Comparison of ENCODE assay signal across 20 mouse cellular contexts in genomic region chr16:93798623-93799022, GRCm38 (mm10). TPM values are rescaled to one million over a fixed set of nuclear protein-coding genes. Genes with fewer than 3 reads are reported as not detected.
DNase-seq lines count a peak whose midpoint lies in the region; ATAC-seq and TF ChIP-seq lines count a peak whose summit lies in the region.
"Had no signal": no experiment of that assay in that cellular context is flagged by ENCODE, and none has a peak within 500 bp of the region (broad histone marks: within the 10 kb centered on the region; RNA-seq: fewer than 3 reads in every experiment).

No protein-coding gene starts in this region.

- H3K9me3 ChIP-seq in liver, embryonic 16.5 days (replicated peaks; ENCODE audit: control insufficient read depth, low read length) = no peaks in the 10 kb centered on the region
- no peaks in the 10 kb centered on the region for H3K9me3 ChIP-seq in liver, embryonic 11.5 days (ENCODE audit: control insufficient read depth, low read length)
- H3K9me3 ChIP-seq in MEL (replicated peaks; ENCODE audit: insufficient read depth, low read length) = no peaks in the 10 kb centered on the region
- H3K9me3 ChIP-seq in intestine, embryonic 16.5 days (ENCODE audit: control insufficient read depth, low read length) = no peaks in the 10 kb centered on the region; the same call in 1 of the 2 replicates
- H3K9me3 ChIP-seq in stomach, postnatal 0 days (ENCODE audit: control insufficient read depth, low read length) = no peaks in the 10 kb centered on the region
- H3K9me3 ChIP-seq: hindbrain, embryonic 13.5 days; liver, embryonic 15.5 days; midbrain, embryonic 12.5 days; neural tube, embryonic 15.5 days had no signal

- H3K4me2 ChIP-seq in liver, embryonic 16.5 days (ENCODE audit: low read depth, low read length) = no peak overlapping the region
- H3K4me2 ChIP-seq in liver, embryonic 11.5 days = no peak overlapping the region
- H3K4me2 ChIP-seq in intestine, embryonic 16.5 days (ENCODE audit: low read depth, low read length) = no peak overlapping the region
- no peak overlapping the region for H3K4me2 ChIP-seq in stomach, postnatal 0 days (replicated peaks; ENCODE audit: low read depth)
- H3K4me2 ChIP-seq: heart, embryonic 11.5 days; hindbrain, embryonic 13.5 days; liver, embryonic 15.5 days; midbrain, embryonic 12.5 days; neural tube, embryonic 15.5 days had no signal

- no peak overlapping the region for H3K27ac ChIP-seq in liver, embryonic 16.5 days (ENCODE audit: low read length)
- no peak overlapping the region for H3K27ac ChIP-seq in liver, embryonic 11.5 days (ENCODE audit: low read depth, low read length)
- no peak overlapping the region for H3K27ac ChIP-seq in MEL (ENCODE audit: control insufficient read depth, low read depth, low read length)
- no peak overlapping the region for H3K27ac ChIP-seq in intestine, embryonic 16.5 days (ENCODE audit: low read length)
- H3K27ac ChIP-seq in stomach, postnatal 0 days (replicated peaks) = peak overlapping the region; percentile 66; the same call in 1 of the 2 replicates
- H3K27ac ChIP-seq: hindbrain, embryonic 13.5 days; liver, embryonic 15.5 days; midbrain, embryonic 12.5 days; neural tube, embryonic 15.5 days had no signal

- H3K4me3 ChIP-seq in liver, embryonic 16.5 days (ENCODE audit: low read depth, low read length) = no peak overlapping the region
- H3K4me3 ChIP-seq in liver, embryonic 11.5 days (ENCODE audit: low read depth, low read length) = no peak overlapping the region
- H3K4me3 ChIP-seq in MEL (ENCODE audit: control insufficient read depth in 1 of 2, insufficient read depth in 1 of 2, low read depth in 2 of 2, low read length in 2 of 2) = no peak overlapping the region
- no peak overlapping the region for H3K4me3 ChIP-seq in intestine, embryonic 16.5 days (ENCODE audit: low read length)
- H3K4me3 ChIP-seq in stomach, postnatal 0 days (ENCODE audit: low read depth, low read length) = no peak overlapping the region
- H3K4me3 ChIP-seq: hindbrain, embryonic 13.5 days; liver, embryonic 15.5 days; midbrain, embryonic 12.5 days; neural tube, embryonic 15.5 days had no signal

- TF ChIP-seq EP300 in MEL (IDR thresholded peaks at IDR 0.05; ENCODE audit: low read depth in 1 of 2, low read length in 2 of 2) = no peak
- no peak for TF ChIP-seq EP300 in stomach, postnatal 0 days (optimal IDR thresholded peaks at IDR 0.05)

- ATAC-seq in liver, embryonic 16.5 days (ENCODE audit: low read depth) = 0 out of 2 replicates have a peak, but pooled peaks have one; percentile 14
- ATAC-seq in liver, embryonic 11.5 days (replicated peaks; ENCODE audit: low FRiP score) = no peak
- peak; percentile 16; the same call in 1 of the 2 replicates for ATAC-seq in intestine, embryonic 16.5 days
- peak; percentile 29; the same call in 1 of the 2 replicates for ATAC-seq in stomach, postnatal 0 days (ENCODE audit: low FRiP score, low TSS enrichment)
- ATAC-seq in megakaryocyte-erythroid progenitor cell, adult 5-6 weeks (replicated peaks; ENCODE audit: low FRiP score, low TSS enrichment, poor library complexity, severe bottlenecking) = no peak

- no peak for TF ChIP-seq POLR2A in MEL (IDR thresholded peaks at IDR 0.05; ENCODE audit: control insufficient read depth in 1 of 2, insufficient read depth in 1 of 2, low read depth in 1 of 2, low read length in 2 of 2, poor library complexity in 1 of 2)

- H3K27me3 ChIP-seq in liver, embryonic 16.5 days (ENCODE audit: control insufficient read depth, insufficient read depth, low read depth, low read length) = no peaks in the 10 kb centered on the region
- H3K27me3 ChIP-seq in liver, embryonic 11.5 days (replicated peaks; ENCODE audit: control insufficient read depth, insufficient read depth, low read length) = no peaks in the 10 kb centered on the region
- no peaks in the 10 kb centered on the region for H3K27me3 ChIP-seq in MEL (ENCODE audit: control insufficient read depth in 1 of 2, insufficient read depth in 2 of 2, low read length in 2 of 2)
- no peaks in the 10 kb centered on the region for H3K27me3 ChIP-seq in intestine, embryonic 16.5 days (replicated peaks; ENCODE audit: control insufficient read depth, insufficient read depth, low read length)
- no peaks in the 10 kb centered on the region for H3K27me3 ChIP-seq in stomach, postnatal 0 days (ENCODE audit: control insufficient read depth, insufficient read depth, low read length)
- H3K27me3 ChIP-seq: hindbrain, embryonic 13.5 days; liver, embryonic 15.5 days; midbrain, embryonic 12.5 days; neural tube, embryonic 15.5 days had no signal

- H3K4me1 ChIP-seq in liver, embryonic 16.5 days (ENCODE audit: control insufficient read depth, low read depth, low read length) = peaks cover 7% of the 10 kb centered on the region
- no peaks in the 10 kb centered on the region for H3K4me1 ChIP-seq in liver, embryonic 11.5 days (replicated peaks; ENCODE audit: control insufficient read depth, insufficient read depth, low read length)
- H3K4me1 ChIP-seq in MEL (ENCODE audit: control insufficient read depth in 1 of 2, insufficient read depth in 2 of 2, low read length in 2 of 2) = no peaks in the 10 kb centered on the region
- peaks cover 22% of the 10 kb centered on the region for H3K4me1 ChIP-seq in intestine, embryonic 16.5 days (ENCODE audit: control insufficient read depth, insufficient read depth, low read length)
- no peaks in the 10 kb centered on the region for H3K4me1 ChIP-seq in stomach, postnatal 0 days (replicated peaks; ENCODE audit: control insufficient read depth, insufficient read depth)
- H3K4me1 ChIP-seq: hindbrain, embryonic 13.5 days; midbrain, embryonic 12.5 days; neural tube, embryonic 15.5 days had no signal

- DNase-seq in liver, embryonic 11.5 days (ENCODE audit: low spot score) = no peak
- DNase-seq in MEL (ENCODE audit: low read depth, low spot score) = peak; percentile 24
- DNase-seq in stomach, postnatal 0 days (ENCODE audit: low spot score) = no peak
- DNase-seq in urinary bladder, postnatal 25 days (ENCODE audit: low spot score) = no peak
- DNase-seq: adrenal gland, postnatal 36 days; cerebellum, adult 8-10 months; gastrocnemius, postnatal 25 days; heart, postnatal 14 days; kidney, adult 18-20 months; lung, postnatal 36 days; retina, postnatal 1 day; right cerebral cortex, postnatal 4 days had no signal

- 63% methylated on average over 5 of the region's 5 CpGs for WGBS in liver, embryonic 16.5 days (ENCODE audit: insufficient replicate concordance)
- WGBS in liver, embryonic 11.5 days = 66% methylated on average over 5 of the region's 5 CpGs
- WGBS in intestine, embryonic 16.5 days = 62% methylated on average over 5 of the region's 5 CpGs
- 69% methylated on average over 5 of the region's 5 CpGs for WGBS in stomach, postnatal 0 days

- H3K79me2 ChIP-seq in MEL (ENCODE audit: control insufficient read depth, insufficient read depth, low read length, poor library complexity) = no peaks in the 10 kb centered on the region

- H3K9ac ChIP-seq in liver, embryonic 16.5 days (ENCODE audit: low read depth, low read length) = no peak overlapping the region
- no peak overlapping the region for H3K9ac ChIP-seq in liver, embryonic 11.5 days (ENCODE audit: low read depth, low read length)
- H3K9ac ChIP-seq in MEL (ENCODE audit: control insufficient read depth, low read depth, low read length, poor library complexity, severe bottlenecking) = no peak overlapping the region
- no peak overlapping the region for H3K9ac ChIP-seq in intestine, embryonic 16.5 days (ENCODE audit: low read depth, low read length)
- no peak overlapping the region for H3K9ac ChIP-seq in stomach, postnatal 0 days (ENCODE audit: low read length)
- H3K9ac ChIP-seq: hindbrain, embryonic 13.5 days; liver, embryonic 15.5 days; midbrain, embryonic 12.5 days; neural tube, embryonic 15.5 days had no signal

- no peak for TF ChIP-seq RAD21 in MEL (IDR thresholded peaks at IDR 0.05; ENCODE audit: low read depth, low read length)

- H3K36me3 ChIP-seq in liver, embryonic 16.5 days (ENCODE audit: control insufficient read depth, insufficient read depth) = peaks cover 4% of the 10 kb centered on the region; the same call in 1 of the 2 replicates
- no peaks in the 10 kb centered on the region for H3K36me3 ChIP-seq in liver, embryonic 11.5 days (ENCODE audit: control insufficient read depth, insufficient read depth, low read length)
- H3K36me3 ChIP-seq in MEL (ENCODE audit: control insufficient read depth in 1 of 2, insufficient read depth in 2 of 2, low read length in 2 of 2) = no peaks in the 10 kb centered on the region
- no peaks in the 10 kb centered on the region for H3K36me3 ChIP-seq in intestine, embryonic 16.5 days (ENCODE audit: control insufficient read depth, insufficient read depth, low read length)
- H3K36me3 ChIP-seq in stomach, postnatal 0 days (ENCODE audit: control insufficient read depth, insufficient read depth, low read length) = 0 out of 2 replicates have a peak, but pooled peaks cover 6% of the 10 kb centered on the region

- no peak for TF ChIP-seq CTCF in MEL (IDR thresholded peaks at IDR 0.05 in 2 of 3, conservative IDR thresholded peaks at IDR 0.05 in 1 of 3; ENCODE audit: control insufficient read depth in 1 of 3, insufficient read depth in 1 of 3, low read depth in 2 of 3, low read length in 3 of 3, poor library complexity in 1 of 3, severe bottlenecking in 1 of 3)
- TF ChIP-seq CTCF in stomach, postnatal 0 days (IDR thresholded peaks at IDR 0.05; ENCODE audit: low read depth) = no peak

TF ChIP-seq in MEL, 35 proteins besides CTCF, POLR2A, EP300 and RAD21 (continues in another document):
- TF ChIP-seq ZC3H11A (IDR thresholded peaks at IDR 0.05; ENCODE audit: low read depth, low read length) = no peak
- no peak for TF ChIP-seq POLR2AphosphoS5 (IDR thresholded peaks at IDR 0.05; ENCODE audit: borderline replicate concordance, low read depth, low read length)
- TF ChIP-seq MAZ (IDR thresholded peaks at IDR 0.05; ENCODE audit: low read depth, low read length) = no peak
- TF ChIP-seq MEF2A (IDR thresholded peaks at IDR 0.05; ENCODE audit: extremely low read depth, insufficient replicate concordance, low read depth, low read length, poor library complexity, severe bottlenecking) = no peak
- no peak for TF ChIP-seq TAL1 (IDR thresholded peaks at IDR 0.05; ENCODE audit: low read length)
- TF ChIP-seq TBP (IDR thresholded peaks at IDR 0.05; ENCODE audit: low read depth, low read length) = no peak
- no peak for TF ChIP-seq GATA1 (IDR thresholded peaks at IDR 0.05; ENCODE audit: low read depth, low read length)

RNA-seq across cellular contexts. Expression of gene Morc3, which starts 33.3 kb away (rescaled TPM):
- 15.7 and 16.4 TPM in 2 replicates for polyA plus RNA-seq in liver, embryonic 16.5 days (2015; fragmentation: Nextera tagmentation; extraction: Ambion mirVana)
- polyA plus RNA-seq in liver, embryonic 11.5 days (2014; fragmentation: Nextera tagmentation; extraction: Ambion mirVana) = 37.0 and 37.6 TPM in 2 replicates
- 35.1 and 39.1 TPM in 2 replicates for total RNA-seq in MEL (2012; rRNA removed)
- polyA plus RNA-seq in MEL (2012; ENCODE audit: insufficient read depth in 1 of 2, insufficient read length in 2 of 2, low read depth in 1 of 2, low replicate concordance in 2 of 2, missing spikeins in 1 of 2) = 100 to 1,000 TPM in 1 of 2 experiments, 10 to 100 TPM in 1; 23.3 to 276 TPM
- 26.9 and 33.3 TPM in 2 replicates for polyA plus RNA-seq in intestine, embryonic 16.5 days (2015; fragmentation: Nextera tagmentation; extraction: Ambion mirVana)
- polyA plus RNA-seq in stomach, postnatal 0 days (2015; fragmentation: Nextera tagmentation; extraction: Ambion mirVana) = 12.4 and 17.9 TPM in 2 replicates
- 59.5 and 86.0 TPM in 2 replicates for total RNA-seq in megakaryocyte-erythroid progenitor cell, adult 5-6 weeks (2014; fragmentation: Nextera tagmentation)
- 137 and 163 TPM in 2 replicates for total RNA-seq in megakaryocyte-erythroid progenitor cell, adult 5-6 weeks (2017)

Comparison
In these comparisons a context has a peak if more than half of its experiments do, and no peak if none do; other contexts are left out.
1. ATAC-seq: peak in liver, embryonic 16.5 days (single experiment), intestine, embryonic 16.5 days (single experiment) and stomach, postnatal 0 days (single experiment); none in liver, embryonic 11.5 days (single experiment) and megakaryocyte-erythroid progenitor cell, adult 5-6 weeks (single experiment).